Mouse (Mus musculus): ENCODE measurements around the gene Rnf8. TPM values are rescaled to one million over a fixed set of nuclear protein-coding genes. Genes with fewer than 3 reads are reported as not detected.

Rnf8 gene
- polyA plus RNA-seq, 1 experiment = 22.5 TPM

DNA sequence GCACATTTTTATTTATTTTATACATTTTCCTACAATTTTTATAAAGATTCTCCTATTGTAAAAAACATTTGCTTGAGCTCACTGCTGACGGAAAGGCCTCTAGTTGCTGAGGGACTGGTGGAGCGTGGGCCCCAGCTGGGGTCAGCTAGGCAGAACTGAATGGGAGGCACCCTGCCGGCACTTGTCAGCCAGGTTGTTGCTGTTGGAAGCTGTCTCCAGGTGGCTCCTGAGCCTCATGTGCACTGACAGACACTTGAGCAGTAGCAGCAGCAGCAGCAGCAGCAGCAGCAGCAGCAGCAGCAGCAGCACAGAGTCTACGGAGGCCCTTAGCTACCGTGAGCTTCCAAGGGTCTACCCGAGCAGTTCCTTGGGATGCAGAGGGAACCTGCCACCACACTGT lies 72.8 kb downstream of the Rnf8 start:
- Histone ChIP-seq H3K4me1 (ENCODE audit: control insufficient read depth, insufficient read depth, low read length) (no peaks in the 10 kb centered on the region), H3K27ac (ENCODE audit: insufficient read depth, low read depth, low read length) (no peak overlapping the region)
- TF ChIP-seq CTCF (IDR thresholded peaks at IDR 0.05; ENCODE audit: low read depth, low read length) (no peak), POLR2A (IDR thresholded peaks at IDR 0.05; ENCODE audit: borderline replicate concordance, low read depth, low read length) (no peak)

GRCm38 (mm10) chr17:29688610-29689009 lies 74.0 kb downstream of the Rnf8 start:
- no peaks in the 10 kb centered on the region for H3K4me1 ChIP-seq (ENCODE audit: control insufficient read depth, insufficient read depth, low read length)
- TF ChIP-seq CTCF (IDR thresholded peaks at IDR 0.05; ENCODE audit: low read depth, low read length) (no peak), POLR2A (IDR thresholded peaks at IDR 0.05; ENCODE audit: borderline replicate concordance, low read depth, low read length) (no peak)
- no peak overlapping the region for H3K4me3 ChIP-seq (ENCODE audit: insufficient read depth, low read length)
- H3K27ac ChIP-seq (ENCODE audit: insufficient read depth, low read depth, low read length) = no peak overlapping the region

More for the DNA sequence above, 72.8 kb downstream of the Rnf8 start:
- H3K4me3 ChIP-seq (ENCODE audit: insufficient read depth, low read length) = no peak overlapping the region

GRCm38 (mm10) chr17:29690257-29690656 lies 75.7 kb downstream of the Rnf8 start:
- Histone ChIP-seq H3K27ac (ENCODE audit: insufficient read depth, low read depth, low read length) (no peak overlapping the region), H3K4me1 (ENCODE audit: control insufficient read depth, insufficient read depth, low read length) (no peaks in the 10 kb centered on the region), H3K4me3 (ENCODE audit: insufficient read depth, low read length) (no peak overlapping the region)
- TF ChIP-seq POLR2A (IDR thresholded peaks at IDR 0.05; ENCODE audit: borderline replicate concordance, low read depth, low read length) = no peak
- no peak for TF ChIP-seq CTCF (IDR thresholded peaks at IDR 0.05; ENCODE audit: low read depth, low read length)

- Histone ChIP-seq H3K4me3 (ENCODE audit: insufficient read depth, low read length) (no peak overlapping the region), H3K4me1 (ENCODE audit: control insufficient read depth, insufficient read depth, low read length) (no peaks in the 10 kb centered on the region), H3K27ac (ENCODE audit: insufficient read depth, low read depth, low read length) (no peak overlapping the region)
- TF ChIP-seq CTCF (IDR thresholded peaks at IDR 0.05; ENCODE audit: low read depth, low read length) (no peak), POLR2A (IDR thresholded peaks at IDR 0.05; ENCODE audit: borderline replicate concordance, low read depth, low read length) (no peak)
These were observed 78.2 kb downstream of the Rnf8 start for GRCm38 (mm10) chr17:29692827-29693226.

DNA sequence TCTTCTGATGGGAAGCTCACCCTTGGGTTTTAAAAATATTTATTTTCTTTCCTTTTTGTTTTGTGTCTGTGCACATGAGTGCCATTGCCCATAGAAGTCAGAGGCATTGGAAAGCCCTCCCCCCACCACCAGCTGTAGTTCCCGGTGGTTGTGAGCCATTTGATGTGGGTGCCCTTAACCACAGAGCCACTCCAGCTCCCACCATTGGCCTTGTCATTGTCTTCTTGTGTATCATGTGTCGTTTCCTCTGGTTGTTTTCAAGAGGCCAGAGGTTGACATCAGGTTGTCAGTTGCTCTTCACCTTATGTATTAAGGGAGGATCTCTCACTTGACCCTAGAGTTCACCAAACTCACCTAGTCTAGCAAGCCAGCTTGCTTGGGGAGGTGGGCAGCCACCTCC lies 79.0 kb downstream of the Rnf8 start:
- Histone ChIP-seq H3K27ac (ENCODE audit: insufficient read depth, low read depth, low read length) (no peak overlapping the region), H3K4me1 (ENCODE audit: control insufficient read depth, insufficient read depth, low read length) (no peaks in the 10 kb centered on the region), H3K4me3 (ENCODE audit: insufficient read depth, low read length) (no peak overlapping the region)
- TF ChIP-seq CTCF (IDR thresholded peaks at IDR 0.05; ENCODE audit: low read depth, low read length) = no peak
- TF ChIP-seq POLR2A (IDR thresholded peaks at IDR 0.05; ENCODE audit: borderline replicate concordance, low read depth, low read length) = no peak

DNA sequence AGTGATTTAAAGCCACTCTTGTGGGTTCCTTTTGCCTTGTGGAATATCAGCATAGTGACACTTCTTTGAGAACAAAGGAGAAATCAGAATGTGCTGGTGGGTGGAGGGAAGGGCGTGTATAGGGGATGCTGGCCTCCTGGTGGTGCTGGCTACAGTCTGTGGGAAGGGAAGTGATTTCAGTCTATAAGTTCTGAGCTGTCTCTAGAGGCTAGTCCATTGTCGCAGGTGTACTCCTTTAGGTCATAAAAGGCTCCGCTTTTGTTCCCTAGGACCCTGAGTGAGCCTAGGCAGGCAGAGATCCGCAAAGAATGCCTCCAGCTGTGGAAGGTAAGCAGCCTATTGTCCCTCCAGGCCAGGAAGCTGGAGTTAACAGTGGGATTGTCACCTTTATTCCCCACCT lies 79.9 kb downstream of the Rnf8 start:
- TF ChIP-seq CTCF (IDR thresholded peaks at IDR 0.05; ENCODE audit: low read depth, low read length) (no peak), POLR2A (IDR thresholded peaks at IDR 0.05; ENCODE audit: borderline replicate concordance, low read depth, low read length) (no peak)
- Histone ChIP-seq H3K4me1 (ENCODE audit: control insufficient read depth, insufficient read depth, low read length) (no peaks in the 10 kb centered on the region), H3K4me3 (ENCODE audit: insufficient read depth, low read length) (no peak overlapping the region), H3K27ac (ENCODE audit: insufficient read depth, low read depth, low read length) (no peak overlapping the region)

Other genes starting within 250 kb of the Rnf8 start
- 84.5 and 85.2 TPM in 2 replicates for gene Pim1, start 124.0 kb upstream of the Rnf8 start, polyA plus RNA-seq (2012; ENCODE audit: insufficient read depth, insufficient read length, missing spikeins)
- gene Gm17657, start 65.2 kb upstream of the Rnf8 start, polyA plus RNA-seq (2012; ENCODE audit: insufficient read depth, insufficient read length, missing spikeins) = not detected in 2 replicates
- gene Tbc1d22b, start 65.0 kb upstream of the Rnf8 start, polyA plus RNA-seq (2012; ENCODE audit: insufficient read depth, insufficient read length, missing spikeins) = 10.3 and 10.8 TPM in 2 replicates
- not detected in 2 replicates for gene Tmem217, start 62.4 kb upstream of the Rnf8 start, polyA plus RNA-seq (2012; ENCODE audit: insufficient read depth, insufficient read length, missing spikeins)
- 2.8 and 3.3 TPM in 2 replicates for gene Gm28043, start 86 bp downstream of the Rnf8 start, polyA plus RNA-seq (2012; ENCODE audit: insufficient read depth, insufficient read length, missing spikeins)
- 60.7 and 61.3 TPM in 2 replicates for gene Cmtr1, start 45.8 kb downstream of the Rnf8 start, polyA plus RNA-seq (2012; ENCODE audit: insufficient read depth, insufficient read length, missing spikeins)
- 14.5 and 16.3 TPM in 2 replicates for gene Ccdc167, start 102.3 kb downstream of the Rnf8 start, polyA plus RNA-seq (2012; ENCODE audit: insufficient read depth, insufficient read length, missing spikeins)